9 mouse cellular contexts compared by ENCODE assay signal in the genomic region with DNA sequence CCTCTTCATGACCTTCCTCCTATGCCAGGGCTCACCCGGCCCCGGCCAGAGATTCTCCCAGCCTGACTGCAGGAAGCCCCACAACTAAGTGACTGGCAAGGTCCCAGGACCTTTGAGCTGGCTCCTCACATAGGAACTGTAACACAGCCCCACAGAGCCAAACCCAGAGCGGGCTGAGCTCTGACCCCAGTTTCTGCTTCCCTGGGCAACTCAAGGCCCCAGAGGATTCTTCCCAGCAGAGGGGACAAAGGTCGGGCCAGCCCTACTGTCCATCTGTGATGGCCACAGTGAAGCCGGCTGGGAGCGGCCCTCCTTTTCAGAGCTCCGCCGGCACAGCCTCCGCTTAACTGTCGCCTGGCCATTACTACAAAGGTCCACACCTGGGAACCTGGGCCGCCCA. TPM values are rescaled to one million over a fixed set of nuclear protein-coding genes. Genes with fewer than 3 reads are reported as not detected.
DNase-seq lines count a peak whose midpoint lies in the region; ATAC-seq lines count a peak whose summit lies in the region.
"Had no signal": no experiment of that assay in that cellular context is flagged by ENCODE, and none has a peak within 500 bp of the region (broad histone marks: within the 10 kb centered on the region; RNA-seq: fewer than 3 reads in every experiment).

No protein-coding gene starts in this region.

- H3K9ac ChIP-seq in midbrain, embryonic 15.5 days, result no peak overlapping the region
- H3K9ac ChIP-seq: neural tube, embryonic 13.5 days had no signal

- H3K4me3 ChIP-seq in midbrain, embryonic 15.5 days, result no peak overlapping the region
- H3K4me3 ChIP-seq: neural tube, embryonic 13.5 days had no signal

- H3K4me1 ChIP-seq in midbrain, embryonic 15.5 days, result no peaks in the 10 kb centered on the region; the same call in 1 of the 2 replicates

- no peaks in the 10 kb centered on the region for H3K9me3 ChIP-seq in midbrain, embryonic 15.5 days
- H3K9me3 ChIP-seq: neural tube, embryonic 13.5 days had no signal

- peak; percentile 97 for DNase-seq in heart, adult 11 months
- DNase-seq in heart, postnatal 4 days, result no peak
- DNase-seq in embryo, embryonic 11 days, result peak; percentile 32
- peak; percentile 88 for DNase-seq in kidney, postnatal 14 days
- DNase-seq in lung, postnatal 4 days, result peak; percentile 34 to 66
- DNase-seq in natural killer cell, adult 2 months (ENCODE audit: low spot score in 2 of 2), result no peak
- no peak for DNase-seq in cerebellum, adult 8-10 months

- ATAC-seq in midbrain, embryonic 15.5 days (replicated peaks), result no peak

- H3K4me2 ChIP-seq in midbrain, embryonic 15.5 days, result no peak overlapping the region
- H3K4me2 ChIP-seq: neural tube, embryonic 13.5 days had no signal

- H3K27me3 ChIP-seq in midbrain, embryonic 15.5 days (replicated peaks), result no peaks in the 10 kb centered on the region
- H3K27me3 ChIP-seq: neural tube, embryonic 13.5 days had no signal

- no peaks in the 10 kb centered on the region for H3K36me3 ChIP-seq in midbrain, embryonic 15.5 days (replicated peaks)
- H3K36me3 ChIP-seq: neural tube, embryonic 13.5 days had no signal

- no peak overlapping the region for H3K27ac ChIP-seq in midbrain, embryonic 15.5 days
- H3K27ac ChIP-seq: neural tube, embryonic 13.5 days had no signal

- 78% methylated on average over 11 of the region's 11 CpGs for WGBS in midbrain, embryonic 15.5 days

RNA-seq across cellular contexts. Expression of gene Itpk1, which starts 13.6 kb away (rescaled TPM):
- total RNA-seq in heart, postnatal 4 days (2021), result 1 to 10 TPM; 7.5 to 7.9 TPM
- polyA plus RNA-seq in midbrain, embryonic 15.5 days (2015; fragmentation: Nextera tagmentation; extraction: Ambion mirVana), result 34.1 and 34.6 TPM in 2 replicates

RNA-seq across cellular contexts. Expression of gene Moap1, which starts 52.3 kb away (rescaled TPM):
- total RNA-seq in heart, postnatal 4 days (2021), result 10 to 100 TPM in 1 of 2 experiments, 1 to 10 TPM in 1; 8.2 to 11.4 TPM
- 73.2 and 73.3 TPM in 2 replicates for polyA plus RNA-seq in midbrain, embryonic 15.5 days (2015; fragmentation: Nextera tagmentation; extraction: Ambion mirVana)

RNA-seq across cellular contexts. Expression of gene Tmem251, which starts 52.4 kb away (rescaled TPM):
- 1 to 10 TPM; 5.7 to 6.0 TPM for total RNA-seq in heart, postnatal 4 days (2021)
- polyA plus RNA-seq in midbrain, embryonic 15.5 days (2015; fragmentation: Nextera tagmentation; extraction: Ambion mirVana), result 11.9 and 13.2 TPM in 2 replicates

Comparison
In these comparisons a context has a peak if more than half of its experiments do, and no peak if none do; other contexts are left out.
1. DNase-seq: peak in heart, adult 11 months (single experiment), embryo, embryonic 11 days (single experiment), kidney, postnatal 14 days (single experiment) and lung, postnatal 4 days (2 of 2); none in heart, postnatal 4 days (single experiment), natural killer cell, adult 2 months (0 of 2) and cerebellum, adult 8-10 months (single experiment).